Mouse (Mus musculus) thymus, postnatal 0 days (tissue): ENCODE data around the gene Arl6ip1. TPM values are rescaled to one million over a fixed set of nuclear protein-coding genes. Genes with fewer than 3 reads are reported as not detected.

Source experiments
- DNase-seq: peaks from one replicate; pipeline ENCODE4 v3.0.0-alpha.2; 2015; ENCODE audit warnings: low spot score
- polyA plus RNA-seq: library from polyadenylated mRNA; unstranded; fragments of >200 nt; fragmentation: Nextera tagmentation; extraction: Ambion mirVana; gene quantifications from 2 replicates; pipeline ENCODE4 v1.2.1, GENCODE M21; 2015

Arl6ip1 gene
- polyA plus RNA-seq, 1 experiment from 2014 or later = 1,106 TPM

- no peak for DNase-seq
Observed at GRCm38 (mm10) chr7:118116787-118117538, 12.5 kb downstream of the Arl6ip1 start.

GRCm38 (mm10) chr7:118115877-118116568, 13.4 kb downstream of the Arl6ip1 start, which contains the start of gene Rps15a:
Gene Rps15a (minus strand): TSS chr7:118116188.
- peak; percentile 97 for DNase-seq

GRCm38 (mm10) chr7:118115533-118115876, 14.0 kb downstream of the Arl6ip1 start:
- DNase-seq = no peak

- no peak for DNase-seq
Observed at GRCm38 (mm10) chr7:118113541-118114297, 15.7 kb downstream of the Arl6ip1 start.

- DNase-seq = no peak
Observed at GRCm38 (mm10) chr7:118111128-118111527, 18.3 kb downstream of the Arl6ip1 start.

GRCm38 (mm10) chr7:118107671-118108070, 21.8 kb downstream of the Arl6ip1 start:
- no peak for DNase-seq

DNA sequence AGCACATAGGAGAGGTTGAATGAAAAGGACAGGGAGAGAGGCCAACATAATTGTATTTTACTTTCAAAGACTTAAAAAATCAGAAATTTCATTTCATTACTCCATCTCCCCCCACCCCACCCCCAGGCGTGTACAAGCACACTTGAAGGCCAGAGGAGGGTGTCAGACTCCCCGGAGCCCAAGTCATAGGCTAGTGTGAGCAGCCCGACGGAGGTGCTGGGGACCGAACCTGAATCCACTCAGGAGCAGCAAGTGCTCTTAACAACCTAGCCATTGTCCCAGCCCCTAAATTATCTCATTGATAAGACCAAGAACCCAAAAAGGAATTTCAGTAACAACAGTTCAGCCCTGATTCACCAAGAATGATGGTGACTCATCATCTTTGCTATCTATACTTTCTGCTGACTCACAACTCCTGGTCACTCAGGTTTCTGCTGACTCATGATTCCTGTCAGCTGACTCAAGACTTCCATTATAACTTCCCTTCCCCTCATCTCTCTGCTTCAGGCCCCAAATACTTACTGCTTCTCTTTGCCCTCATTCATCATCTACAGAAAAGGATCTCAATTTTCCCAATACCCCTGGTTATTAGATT, 24.9 kb downstream of the Arl6ip1 start:
- DNase-seq = no peak

DNA sequence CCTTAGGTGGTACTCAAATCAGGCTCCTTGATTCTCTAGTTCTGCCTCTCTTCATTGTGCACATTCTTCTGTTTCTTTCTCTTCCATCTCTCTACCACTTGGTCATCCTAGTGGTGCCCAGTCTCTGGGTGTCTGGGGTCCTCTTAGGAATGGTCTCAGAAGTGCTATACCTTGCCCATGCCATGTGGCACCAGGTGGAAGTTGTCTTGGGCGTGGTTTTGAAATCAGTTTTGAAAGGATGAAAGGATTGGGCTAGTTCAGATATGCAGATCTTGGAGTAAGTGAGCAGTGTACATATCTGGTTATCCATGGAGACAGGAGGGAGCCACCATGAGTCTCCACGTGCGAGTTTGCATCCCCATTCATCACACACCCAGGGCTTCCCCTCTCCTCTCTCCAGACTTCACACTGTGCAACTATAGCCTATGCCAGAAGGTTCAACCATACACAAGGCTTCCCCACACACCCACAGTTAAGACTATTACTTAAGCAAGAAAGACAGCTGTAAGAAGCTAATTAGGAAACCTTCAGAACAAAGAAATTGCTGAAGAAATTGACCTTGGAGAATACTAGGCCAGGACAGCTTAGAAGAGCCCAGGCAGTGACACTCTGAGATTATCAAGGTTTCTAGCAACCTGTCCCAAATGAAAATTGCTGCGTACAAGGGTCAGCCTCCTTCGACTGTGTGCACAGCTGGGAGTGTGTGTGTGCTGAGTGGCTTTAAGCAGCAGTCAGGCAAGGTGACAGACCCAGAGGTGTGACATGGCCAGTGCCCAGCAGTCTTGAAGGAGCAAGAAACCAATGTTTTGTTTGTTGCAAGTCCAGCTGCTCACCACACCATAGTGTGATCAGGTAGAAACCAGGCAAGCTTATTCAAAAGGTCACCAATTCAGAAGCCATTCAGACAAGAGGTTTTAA, 25.7 kb downstream of the Arl6ip1 start:
- no peak for DNase-seq

DNA sequence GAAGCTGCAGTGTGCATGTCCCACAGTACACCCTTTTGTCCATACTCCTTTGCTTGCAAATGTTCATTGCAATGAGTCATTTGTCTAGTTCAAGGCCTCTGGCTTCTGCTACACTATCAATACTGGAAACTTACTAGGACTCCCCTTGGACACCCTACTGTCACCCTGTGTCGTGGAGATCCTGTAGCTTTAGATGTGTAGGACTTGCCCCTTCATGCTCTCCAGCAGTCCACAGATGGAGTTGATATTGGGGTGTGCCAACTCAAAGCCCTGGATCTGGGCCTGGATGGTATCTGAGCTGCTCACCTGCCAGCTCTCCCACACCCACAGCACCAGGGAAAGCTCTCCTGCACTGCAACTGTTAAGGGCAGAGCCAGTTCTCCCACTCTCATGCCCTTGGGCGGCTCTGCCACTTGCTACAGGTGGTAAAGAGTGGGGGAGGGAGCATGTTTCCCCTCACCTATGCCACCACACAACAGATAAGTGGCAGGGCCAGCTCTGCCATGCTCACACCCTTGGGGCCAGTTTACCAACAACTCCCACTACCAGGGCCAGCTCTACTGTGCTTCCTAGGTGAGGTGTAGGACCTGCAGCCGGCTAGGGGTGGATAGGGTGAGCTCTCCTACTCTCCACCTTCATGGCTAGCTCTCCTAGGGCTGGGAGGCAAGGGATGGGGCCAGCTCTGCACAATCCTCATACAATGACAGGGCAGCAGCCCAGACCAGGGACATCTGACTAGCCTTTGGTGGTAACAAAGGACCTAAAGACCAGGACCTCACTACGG, 26.6 kb downstream of the Arl6ip1 start:
- DNase-seq = no peak

DNA sequence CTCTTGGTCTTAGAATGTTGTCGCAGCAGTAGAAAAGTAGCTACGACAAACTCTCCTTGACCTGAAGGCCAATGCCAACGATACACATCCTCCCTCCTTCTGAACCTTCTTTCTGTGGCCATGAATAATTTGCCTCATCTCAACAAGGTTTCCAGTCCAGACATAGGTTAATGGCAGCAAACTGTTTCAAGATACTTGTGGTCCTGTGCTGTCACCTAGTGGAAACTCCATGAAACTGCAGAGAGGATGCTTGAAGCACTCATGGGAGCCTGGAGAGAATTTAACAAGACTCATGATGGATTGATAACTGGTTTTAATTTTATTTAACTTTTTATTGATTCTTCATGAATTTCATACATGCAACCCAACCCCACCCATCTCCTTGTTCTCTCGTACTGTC, 27.2 kb downstream of the Arl6ip1 start:
- peak; percentile 63 for DNase-seq

- DNase-seq = no peak
Observed at GRCm38 (mm10) chr7:118097615-118098014, 31.8 kb downstream of the Arl6ip1 start.

GRCm38 (mm10) chr7:118079987-118080386, 49.5 kb downstream of the Arl6ip1 start:
- peak; percentile 64 for DNase-seq

GRCm38 (mm10) chr7:118079097-118079496, 50.4 kb downstream of the Arl6ip1 start:
- DNase-seq = no peak

Other genes with a start within 250 kb of the Arl6ip1 start
- gene Rps15a, start 13.5 kb downstream of the Arl6ip1 start, polyA plus RNA-seq = 1,241 and 1,277 TPM in 2 replicates
- 24.0 and 31.4 TPM in 2 replicates for gene Smg1, start 114.0 kb upstream of the Arl6ip1 start, polyA plus RNA-seq